Mouse (Mus musculus) forebrain, embryonic 12.5 days (tissue): ENCODE data around the gene Bmi1. TPM values are rescaled to one million over a fixed set of nuclear protein-coding genes. Genes with fewer than 3 reads are reported as not detected.
A peak's percentile ranks its signal among the peaks of the same experiment; 100 is the strongest.

ENCODE experiments used
- ATAC-seq: fragments of 200-750 bp; cut with Nextera tagmentation; 2 replicates; pipeline ENCODE4 v1.8.0; 2017; ENCODE audit warnings: moderate TSS enrichment; ENCODE audit not compliant: low FRiP score
- H3K27ac ChIP-seq: fragments of 300-500 bp; sonication (generic); 2 replicates; pipeline ENCODE4 v1.5.1; 2016; ENCODE audit warnings: mild to moderate bottlenecking
- H3K27me3 ChIP-seq: fragments of 300-500 bp; sonication (generic); 2 replicates; pipeline ENCODE4 v1.6.1; 2016; ENCODE audit warnings: mild to moderate bottlenecking
- H3K36me3 ChIP-seq: fragments of 300-500 bp; sonication (generic); replicated peaks from 2 replicates; pipeline ENCODE4 v1.6.1; 2016; ENCODE audit warnings: mild to moderate bottlenecking
- H3K4me1 ChIP-seq: fragments of 300-500 bp; sonication (generic); 2 replicates; pipeline ENCODE4 v1.6.1; 2016
- H3K4me2 ChIP-seq: fragments of 300-500 bp; sonication (generic); 2 replicates; pipeline ENCODE4 v1.6.1; 2016; ENCODE audit warnings: mild to moderate bottlenecking, moderate library complexity
- H3K4me3 ChIP-seq: fragments of 300-500 bp; sonication (generic); replicated peaks from 2 replicates; pipeline ENCODE4 v1.5.1; 2016; ENCODE audit warnings: mild to moderate bottlenecking
- H3K9ac ChIP-seq: fragments of 300-500 bp; sonication (generic); 2 replicates; pipeline ENCODE4 v1.6.1; 2016; ENCODE audit warnings: mild to moderate bottlenecking
- H3K9me3 ChIP-seq: fragments of 300-500 bp; sonication (generic); 2 replicates; pipeline ENCODE4 v1.6.1; 2016
- WGBS: fragments of 180-500 bp; shearing (Covaris S2); methylation state at CpG from one replicate; pipeline ENCODE4 v1.1.7; 2016; 5-methylcytosine and 5-hydroxymethylcytosine counted together
- polyA plus RNA-seq: library from polyadenylated mRNA; unstranded; fragments of >200 nt; fragmentation: Nextera tagmentation; extraction: Ambion mirVana; gene quantifications from 2 replicates; pipeline ENCODE4 v1.2.1, GENCODE M21; 2016

The Bmi1 gene
- polyA plus RNA-seq, 1 experiment from 2014 or later, result 43.9 TPM

GRCm38 (mm10) chr2:18676457-18676935, 322 bp upstream of the Bmi1 start:
- 1% methylated on average over 31 of the region's 64 CpGs for WGBS
- Histone ChIP-seq H3K4me2 (peak overlapping the region; percentile 88), H3K36me3 (no peaks in the 10 kb centered on the region), H3K9me3 (no peaks in the 10 kb centered on the region), H3K4me1 (peaks cover 44% of the 10 kb centered on the region), H3K9ac (peak overlapping the region; percentile 96), H3K4me3 (peak overlapping the region; percentile 85), H3K27me3 (peaks cover 33% of the 10 kb centered on the region), H3K27ac (peak overlapping the region; percentile 98)
- peak; percentile 86 for ATAC-seq

- peak; percentile 4; the same call in 1 of the 2 replicates for ATAC-seq
- WGBS, result under 1% methylated on average over 38 of the region's 55 CpGs
- peaks cover 42% of the 10 kb centered on the region for H3K4me1 ChIP-seq
- H3K4me2 ChIP-seq, result peak overlapping the region; percentile 88
- H3K36me3 ChIP-seq, result no peaks in the 10 kb centered on the region
- no peak overlapping the region for H3K27ac ChIP-seq
- peaks cover 42% of the 10 kb centered on the region for H3K27me3 ChIP-seq
- peak overlapping the region; percentile 96 for H3K9ac ChIP-seq
- peak overlapping the region; percentile 85 for H3K4me3 ChIP-seq
- H3K9me3 ChIP-seq, result no peaks in the 10 kb centered on the region
Observed at GRCm38 (mm10) chr2:18677631-18678471, 1.0 kb downstream of the Bmi1 start.

- Histone ChIP-seq H3K9me3 (no peaks in the 10 kb centered on the region), H3K9ac (no peak overlapping the region), H3K4me1 (peaks cover 34% of the 10 kb centered on the region), H3K27me3 (peaks cover 42% of the 10 kb centered on the region), H3K27ac (no peak overlapping the region), H3K36me3 (peaks cover 7% of the 10 kb centered on the region), H3K4me3 (no peak overlapping the region), H3K4me2 (no peak overlapping the region)
- no peak for ATAC-seq
- 20% methylated on average over 2 of the region's 2 CpGs for WGBS
Observed at GRCm38 (mm10) chr2:18679701-18680100, 2.9 kb downstream of the Bmi1 start.

GRCm38 (mm10) chr2:18680501-18680900, 3.7 kb downstream of the Bmi1 start:
- H3K9me3 ChIP-seq, result no peaks in the 10 kb centered on the region
- H3K27me3 ChIP-seq, result peaks cover 42% of the 10 kb centered on the region
- peak overlapping the region; percentile 40 for H3K4me3 ChIP-seq
- H3K27ac ChIP-seq, result no peak overlapping the region
- WGBS, result under 1% methylated on average over 4 of the region's 4 CpGs
- peak overlapping the region; percentile 44 for H3K9ac ChIP-seq
- no peak for ATAC-seq
- peaks cover 34% of the 10 kb centered on the region for H3K4me1 ChIP-seq
- H3K4me2 ChIP-seq, result peak overlapping the region; percentile 71
- H3K36me3 ChIP-seq, result peaks cover 7% of the 10 kb centered on the region

- H3K9ac ChIP-seq, result peak overlapping the region; percentile 44
- H3K4me3 ChIP-seq, result peak overlapping the region; percentile 40
- H3K36me3 ChIP-seq, result peaks cover 7% of the 10 kb centered on the region
- peaks cover 38% of the 10 kb centered on the region for H3K27me3 ChIP-seq
- no peaks in the 10 kb centered on the region for H3K9me3 ChIP-seq
- peak; percentile 2; the same call in 1 of the 2 replicates for ATAC-seq
- H3K4me2 ChIP-seq, result peak overlapping the region; percentile 71
- peaks cover 29% of the 10 kb centered on the region for H3K4me1 ChIP-seq
- WGBS, result 2% methylated on average over 29 of the region's 29 CpGs
- no peak overlapping the region for H3K27ac ChIP-seq
Observed at GRCm38 (mm10) chr2:18680961-18681360, 4.1 kb downstream of the Bmi1 start.

- 48% methylated on average over 5 of the region's 5 CpGs for WGBS
Observed at GRCm38 (mm10) chr2:18684062-18684461, 7.2 kb downstream of the Bmi1 start.

GRCm38 (mm10) chr2:18686386-18686785, 9.6 kb downstream of the Bmi1 start:
- Histone ChIP-seq H3K36me3 (peaks cover 7% of the 10 kb centered on the region), H3K27me3 (peaks cover 62% of the 10 kb centered on the region), H3K9ac (no peak overlapping the region), H3K4me2 (no peak overlapping the region), H3K4me1 (peaks cover 24% of the 10 kb centered on the region), H3K27ac (no peak overlapping the region), H3K9me3 (no peaks in the 10 kb centered on the region), H3K4me3 (no peak overlapping the region)
- no peak for ATAC-seq
- WGBS, result 17% methylated on average over 6 of the region's 6 CpGs

More at GRCm38 (mm10) chr2:18684062-18684461, 7.2 kb downstream of the Bmi1 start:
- no peak overlapping the region for H3K27ac ChIP-seq
- peaks cover 23% of the 10 kb centered on the region for H3K4me1 ChIP-seq
- peaks cover 61% of the 10 kb centered on the region for H3K27me3 ChIP-seq
- H3K4me3 ChIP-seq, result no peak overlapping the region
- no peaks in the 10 kb centered on the region for H3K9me3 ChIP-seq
- ATAC-seq, result no peak
- no peak overlapping the region for H3K9ac ChIP-seq
- H3K36me3 ChIP-seq, result peaks cover 7% of the 10 kb centered on the region
- H3K4me2 ChIP-seq, result no peak overlapping the region

- Histone ChIP-seq H3K4me1 (peaks cover 23% of the 10 kb centered on the region), H3K27ac (no peak overlapping the region), H3K36me3 (peaks cover 7% of the 10 kb centered on the region), H3K9me3 (no peaks in the 10 kb centered on the region), H3K4me2 (no peak overlapping the region), H3K4me3 (no peak overlapping the region), H3K27me3 (peaks cover 60% of the 10 kb centered on the region), H3K9ac (no peak overlapping the region)
- no peak for ATAC-seq
- 9% methylated on average over 8 of the region's 8 CpGs for WGBS
Observed at GRCm38 (mm10) chr2:18686826-18687519, 10.2 kb downstream of the Bmi1 start.

- Histone ChIP-seq H3K9me3 (no peaks in the 10 kb centered on the region), H3K36me3 (peaks cover 7% of the 10 kb centered on the region), H3K9ac (no peak overlapping the region), H3K27me3 (peaks cover 61% of the 10 kb centered on the region), H3K4me3 (no peak overlapping the region), H3K4me2 (no peak overlapping the region), H3K4me1 (peaks cover 23% of the 10 kb centered on the region), H3K27ac (no peak overlapping the region)
- no peak for ATAC-seq
- WGBS, result 5% methylated on average over 9 of the region's 9 CpGs
Observed at GRCm38 (mm10) chr2:18687671-18688170, 10.9 kb downstream of the Bmi1 start.

GRCm38 (mm10) chr2:18688286-18688685, 11.5 kb downstream of the Bmi1 start:
- no peak overlapping the region for H3K27ac ChIP-seq
- H3K4me1 ChIP-seq, result peaks cover 23% of the 10 kb centered on the region
- no peaks in the 10 kb centered on the region for H3K9me3 ChIP-seq
- H3K27me3 ChIP-seq, result peaks cover 64% of the 10 kb centered on the region
- peaks cover 7% of the 10 kb centered on the region for H3K36me3 ChIP-seq
- no peak overlapping the region for H3K9ac ChIP-seq
- H3K4me2 ChIP-seq, result peak overlapping the region; percentile 92
- no peak for ATAC-seq
- WGBS, result 4% methylated on average over 6 of the region's 6 CpGs
- H3K4me3 ChIP-seq, result peak overlapping the region; percentile 53

GRCm38 (mm10) chr2:18688708-18689063, 11.9 kb downstream of the Bmi1 start:
- peaks cover 7% of the 10 kb centered on the region for H3K36me3 ChIP-seq
- peaks cover 64% of the 10 kb centered on the region for H3K27me3 ChIP-seq
- no peak overlapping the region for H3K9ac ChIP-seq
- H3K9me3 ChIP-seq, result no peaks in the 10 kb centered on the region
- H3K4me2 ChIP-seq, result peak overlapping the region; percentile 92
- peaks cover 25% of the 10 kb centered on the region for H3K4me1 ChIP-seq
- H3K27ac ChIP-seq, result no peak overlapping the region
- ATAC-seq, result peak; percentile 44; the same call in 1 of the 2 replicates
- peak overlapping the region; percentile 53 for H3K4me3 ChIP-seq
- WGBS, result under 1% methylated on average over 45 of the region's 45 CpGs
